Mouse (Mus musculus) testis, adult 2 months (tissue): Measurements from ENCODE around the gene Tmem269.

Source experiments
- CTCF ChIP-seq: fragments of 200-500 bp; IDR thresholded peaks from 2 replicates; pipeline ENCODE4 v1.5.1; 2012; ENCODE audit warnings: low read depth, mild to moderate bottlenecking, inconsistent platforms, low read length, moderate library complexity; ENCODE audit not compliant: control insufficient read depth, insufficient read depth, insufficient replicate concordance
- POLR2A ChIP-seq: fragments of 200-500 bp; IDR thresholded peaks from 2 replicates; pipeline ENCODE4 v1.6.1; 2012; ENCODE audit warnings: low read depth, mild to moderate bottlenecking, inconsistent platforms, low read length, moderate library complexity; ENCODE audit not compliant: control insufficient read depth

DNA sequence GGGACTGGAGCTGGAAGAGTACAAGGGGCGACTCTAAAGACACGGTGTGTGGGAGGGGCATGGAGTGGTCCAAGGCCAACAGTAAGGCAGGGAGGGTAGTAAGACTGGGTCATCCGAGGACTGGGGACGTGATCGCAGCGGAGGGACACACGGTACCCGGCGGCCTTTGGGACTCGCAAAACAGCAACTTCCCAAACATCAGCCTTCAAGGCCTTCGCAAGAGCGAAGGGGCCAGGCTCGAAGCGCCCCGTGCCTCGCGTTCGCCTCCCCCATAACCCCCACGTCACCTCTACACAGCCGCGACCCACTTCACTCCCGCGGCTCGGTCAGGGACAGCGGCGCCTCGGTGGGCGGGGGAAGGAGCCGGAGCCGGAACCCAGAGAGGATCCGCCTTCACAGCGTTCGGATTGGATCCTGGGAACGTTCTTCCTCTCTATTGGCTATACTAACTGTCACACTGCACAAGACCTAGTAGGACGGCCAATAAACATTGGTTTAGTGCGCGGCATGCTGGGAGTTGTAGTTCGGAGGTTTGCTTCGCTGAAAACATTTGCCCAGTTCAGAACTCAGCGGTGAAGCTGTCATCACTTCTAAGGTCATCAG, 44.1 kb downstream of the Tmem269 start, which contains the start of gene Zfp691:
- TF ChIP-seq CTCF (no peak), POLR2A (peak; percentile 64; the same call in 1 of the 2 replicates)
